Mouse (Mus musculus): ENCODE measurements at regions not wholly inside any gene's neighbourhood (a gene's known extent, or its start where the extent isn't known, plus 50 kb on each side); places are given as distances from the start of the nearest gene placed in this dataset.

- H3K4me3 ChIP-seq (replicated peaks; ENCODE audit: low read length), result no peak overlapping the region
- H3K4me1 ChIP-seq (replicated peaks; ENCODE audit: low read depth, low read length), result no peaks in the 10 kb centered on the region
- TF ChIP-seq POU5F1 (IDR thresholded peaks at IDR 0.05; ENCODE audit: borderline replicate concordance, low read length) (no peak), CTCF (conservative IDR thresholded peaks at IDR 0.05; ENCODE audit: low read length) (no peak), NANOG (IDR thresholded peaks at IDR 0.05; ENCODE audit: borderline replicate concordance, low read length) (no peak)
- no peaks in the 10 kb centered on the region for H3K36me3 ChIP-seq (ENCODE audit: insufficient read depth, low read length)
- no peaks in the 10 kb centered on the region for H3K9me3 ChIP-seq (ENCODE audit: low read length)
- H3K27me3 ChIP-seq (ENCODE audit: insufficient read depth, low read length), result no peaks in the 10 kb centered on the region
Measured at GRCm38 (mm10) chr11:21427291-21428012, 56.5 kb upstream of the Ugp2 start.

DNA sequence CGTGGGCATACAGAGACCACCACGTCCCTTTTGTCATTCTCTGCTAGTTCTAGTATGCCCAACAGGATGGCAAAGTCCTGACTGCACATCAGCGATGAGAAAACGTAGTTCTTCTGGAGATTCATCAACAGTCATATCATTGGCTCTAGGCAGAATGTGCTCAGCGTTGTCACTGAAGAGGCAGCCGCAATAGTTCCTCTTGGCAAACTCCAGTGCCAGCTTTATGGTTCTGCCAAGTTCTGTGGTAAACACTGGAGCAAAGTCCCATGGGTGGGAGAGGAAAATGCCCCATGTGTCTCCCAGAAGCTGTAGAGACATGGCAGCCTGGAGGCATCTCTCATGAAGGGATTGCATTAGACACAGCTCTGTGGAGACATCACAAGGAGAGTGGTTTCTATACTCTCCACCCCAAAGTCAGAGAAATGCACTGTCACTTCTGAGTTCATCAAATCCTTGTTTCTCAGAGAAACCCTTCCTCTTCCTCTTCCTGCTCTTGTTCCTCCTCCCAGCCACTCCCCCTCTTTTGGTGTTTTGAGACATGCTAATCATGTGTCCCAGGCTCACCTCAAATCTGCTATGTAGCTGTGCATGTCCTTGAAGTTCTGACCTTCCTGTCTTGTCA lies 54.6 kb upstream of the Ugp2 start:
- Histone ChIP-seq H3K4me3 (replicated peaks; ENCODE audit: low read length) (no peak overlapping the region), H3K4me1 (replicated peaks; ENCODE audit: low read depth, low read length) (peaks cover 11% of the 10 kb centered on the region; the same call in 1 of the 2 replicates), H3K36me3 (ENCODE audit: insufficient read depth, low read length) (no peaks in the 10 kb centered on the region), H3K9me3 (ENCODE audit: low read length) (no peaks in the 10 kb centered on the region), H3K27me3 (ENCODE audit: insufficient read depth, low read length) (no peaks in the 10 kb centered on the region)
- TF ChIP-seq CTCF (conservative IDR thresholded peaks at IDR 0.05; ENCODE audit: low read length) (no peak), POU5F1 (IDR thresholded peaks at IDR 0.05; ENCODE audit: borderline replicate concordance, low read length) (no peak), NANOG (IDR thresholded peaks at IDR 0.05; ENCODE audit: borderline replicate concordance, low read length) (no peak)

DNA sequence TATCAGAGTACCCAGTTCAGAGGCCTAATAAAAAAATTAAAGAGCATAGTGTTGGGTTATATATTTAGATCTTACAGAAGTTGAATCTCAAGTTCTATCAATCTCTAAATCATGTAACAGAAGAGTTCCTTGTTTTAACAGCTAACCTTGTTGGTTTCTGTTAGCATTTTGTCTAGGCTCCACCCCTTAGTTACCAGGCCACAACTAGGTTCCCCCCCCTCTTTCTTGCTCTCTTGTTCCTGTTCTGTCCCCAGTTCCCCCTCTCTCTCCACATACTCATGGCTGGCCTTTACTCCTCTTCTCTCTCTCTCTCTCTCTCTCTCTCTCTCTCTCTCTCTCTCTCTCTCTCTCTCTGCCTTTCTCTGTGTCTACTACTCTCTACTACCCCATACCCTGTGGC lies 53.3 kb upstream of the Ugp2 start:
- no peak for TF ChIP-seq NANOG (IDR thresholded peaks at IDR 0.05; ENCODE audit: borderline replicate concordance, low read length)
- H3K4me1 ChIP-seq (replicated peaks; ENCODE audit: low read depth, low read length), result peaks cover 11% of the 10 kb centered on the region; the same call in 1 of the 2 replicates
- H3K27me3 ChIP-seq (ENCODE audit: insufficient read depth, low read length), result no peaks in the 10 kb centered on the region
- H3K9me3 ChIP-seq (ENCODE audit: low read length), result no peaks in the 10 kb centered on the region
- no peaks in the 10 kb centered on the region for H3K36me3 ChIP-seq (ENCODE audit: insufficient read depth, low read length)
- H3K4me3 ChIP-seq (replicated peaks; ENCODE audit: low read length), result no peak overlapping the region

DNA sequence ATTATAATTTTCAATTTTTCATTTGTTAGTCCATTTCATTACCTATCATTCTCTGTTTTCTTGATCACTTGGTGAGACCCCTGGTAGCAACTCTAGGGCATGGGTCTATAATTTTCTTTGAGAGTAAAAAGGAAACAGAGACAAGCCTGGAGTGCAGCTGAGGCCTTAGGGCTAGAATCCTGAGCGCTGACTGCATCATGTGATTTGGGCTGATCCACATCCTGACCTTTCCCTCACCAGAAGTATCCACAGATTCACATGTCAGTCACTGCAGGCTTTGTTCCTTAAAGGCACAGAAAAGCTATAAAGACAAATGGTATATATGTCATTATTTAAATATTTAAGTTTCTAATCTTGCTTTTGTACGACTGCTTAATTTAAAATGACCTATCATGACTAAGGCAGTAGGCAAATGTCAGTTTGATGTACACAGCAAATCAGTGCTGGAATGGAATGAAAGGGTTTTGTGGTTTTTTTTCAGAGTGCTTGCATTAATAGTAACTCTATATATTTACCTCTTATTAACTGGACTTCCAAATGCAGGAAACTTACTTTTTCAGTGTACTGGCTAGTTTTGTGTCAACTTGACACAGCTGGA lies 51.4 kb upstream of the Ugp2 start:
- TF ChIP-seq NANOG (IDR thresholded peaks at IDR 0.05; ENCODE audit: borderline replicate concordance, low read length), result no peak
- no peak for TF ChIP-seq POU5F1 (IDR thresholded peaks at IDR 0.05; ENCODE audit: borderline replicate concordance, low read length)
- no peak for TF ChIP-seq CTCF (conservative IDR thresholded peaks at IDR 0.05; ENCODE audit: low read length)
- Histone ChIP-seq H3K27me3 (ENCODE audit: insufficient read depth, low read length) (no peaks in the 10 kb centered on the region), H3K36me3 (ENCODE audit: insufficient read depth, low read length) (no peaks in the 10 kb centered on the region), H3K4me3 (replicated peaks; ENCODE audit: low read length) (no peak overlapping the region), H3K9me3 (ENCODE audit: low read length) (no peaks in the 10 kb centered on the region), H3K4me1 (replicated peaks; ENCODE audit: low read depth, low read length) (peaks cover 11% of the 10 kb centered on the region; the same call in 1 of the 2 replicates)
